Mouse (Mus musculus) small intestine, adult 2 months (tissue): ENCODE data around the gene Nprl2.

Source experiments
- CTCF ChIP-seq: fragments of 200-500 bp; IDR thresholded peaks from 2 replicates; pipeline ENCODE4 v1.5.1; 2012; ENCODE audit warnings: low read depth, mild to moderate bottlenecking, control low read depth, inconsistent platforms, low read length, moderate library complexity, mixed read lengths; ENCODE audit not compliant: insufficient replicate concordance, insufficient read length; ENCODE audit errors: extremely low read depth
- POLR2A ChIP-seq: fragments of 200-500 bp; IDR thresholded peaks from 2 replicates; pipeline ENCODE4 v1.6.1; 2012; ENCODE audit warnings: low read depth, mild to moderate bottlenecking, control low read depth, inconsistent platforms, low read length, moderate library complexity

- TF ChIP-seq CTCF = no peak
- no peak for TF ChIP-seq POLR2A
Observed at GRCm38 (mm10) chr9:107494238-107494637, 47.8 kb upstream of the Nprl2 start.
